ENCODE assay signal across 12 mouse cellular contexts in genomic region chr5:64508565-64508964, GRCm38 (mm10).
DNase-seq lines count a peak whose midpoint lies in the region; ATAC-seq and TF ChIP-seq lines count a peak whose summit lies in the region.
"Had no signal": no experiment of that assay in that cellular context is flagged by ENCODE, and none has a peak within 500 bp of the region (broad histone marks: within the 10 kb centered on the region; RNA-seq: fewer than 3 reads in every experiment).

No protein-coding gene starts in this region.

- DNase-seq in embryonic facial prominence, embryonic 10.5 days (ENCODE audit: low spot score): no peak
- peak; percentile 66 for DNase-seq in lung, postnatal 0 days (ENCODE audit: low spot score)
- DNase-seq in lung, postnatal 10 days: no peak
- no peak for DNase-seq in B cell, adult 2 months
- DNase-seq: cerebellum, adult 9-11 months; lung, embryonic 14.5 days had no signal

- TF ChIP-seq EP300 in lung, postnatal 0 days (IDR thresholded peaks at IDR 0.05): no peak

- H3K9me3 ChIP-seq in embryonic facial prominence, embryonic 13.5 days: no peaks in the 10 kb centered on the region
- no peaks in the 10 kb centered on the region for H3K9me3 ChIP-seq in embryonic facial prominence, embryonic 10.5 days
- no peaks in the 10 kb centered on the region for H3K9me3 ChIP-seq in lung, postnatal 0 days (ENCODE audit: low read length)
- H3K9me3 ChIP-seq in embryonic facial prominence, embryonic 15.5 days (replicated peaks): no peaks in the 10 kb centered on the region
- no peaks in the 10 kb centered on the region for H3K9me3 ChIP-seq in stomach, embryonic 16.5 days (replicated peaks; ENCODE audit: control insufficient read depth, low read length)
- no peaks in the 10 kb centered on the region for H3K9me3 ChIP-seq in hindbrain, embryonic 16.5 days (ENCODE audit: control insufficient read depth, low read length)
- H3K9me3 ChIP-seq: heart, embryonic 13.5 days; midbrain, embryonic 15.5 days had no signal

- no peak overlapping the region for H3K4me3 ChIP-seq in embryonic facial prominence, embryonic 13.5 days
- H3K4me3 ChIP-seq in embryonic facial prominence, embryonic 10.5 days: no peak overlapping the region
- H3K4me3 ChIP-seq in lung, postnatal 0 days (ENCODE audit: low read depth, low read length): no peak overlapping the region
- no peak overlapping the region for H3K4me3 ChIP-seq in embryonic facial prominence, embryonic 15.5 days (replicated peaks)
- no peak overlapping the region for H3K4me3 ChIP-seq in stomach, embryonic 16.5 days (replicated peaks; ENCODE audit: low read length)
- no peak overlapping the region for H3K4me3 ChIP-seq in hindbrain, embryonic 16.5 days (ENCODE audit: low read length)
- H3K4me3 ChIP-seq: heart, embryonic 13.5 days; midbrain, embryonic 15.5 days had no signal

- no peak overlapping the region for H3K9ac ChIP-seq in embryonic facial prominence, embryonic 13.5 days
- no peak overlapping the region for H3K9ac ChIP-seq in lung, postnatal 0 days (replicated peaks; ENCODE audit: low read depth)
- H3K9ac ChIP-seq in embryonic facial prominence, embryonic 15.5 days: no peak overlapping the region
- H3K9ac ChIP-seq in stomach, embryonic 16.5 days (ENCODE audit: low read length): no peak overlapping the region
- H3K9ac ChIP-seq in hindbrain, embryonic 16.5 days (ENCODE audit: low read depth, low read length): no peak overlapping the region
- H3K9ac ChIP-seq: heart, embryonic 13.5 days; lung, embryonic 14.5 days; midbrain, embryonic 15.5 days had no signal

- 0 out of 2 replicates have a peak, but pooled peaks have one; percentile 43 for ATAC-seq in embryonic facial prominence, embryonic 13.5 days (ENCODE audit: insufficient number of reproducible peaks, insufficient read depth, low FRiP score, low TSS enrichment, low read depth)
- ATAC-seq in lung, postnatal 0 days: peak; percentile 27; the same call in 1 of the 2 replicates
- 0 out of 2 replicates have a peak, but pooled peaks have one; percentile 17 for ATAC-seq in embryonic facial prominence, embryonic 15.5 days (ENCODE audit: insufficient number of reproducible peaks, low FRiP score, low TSS enrichment, low read depth)
- ATAC-seq in stomach, embryonic 16.5 days (ENCODE audit: insufficient read depth, low FRiP score): no peak
- ATAC-seq in hindbrain, embryonic 16.5 days: no peak
- ATAC-seq: midbrain, embryonic 15.5 days had no signal

- no peak overlapping the region for H3K4me2 ChIP-seq in embryonic facial prominence, embryonic 13.5 days
- no peak overlapping the region for H3K4me2 ChIP-seq in lung, postnatal 0 days (replicated peaks; ENCODE audit: low read depth, low read length)
- H3K4me2 ChIP-seq in embryonic facial prominence, embryonic 15.5 days (replicated peaks): no peak overlapping the region
- H3K4me2 ChIP-seq in stomach, embryonic 16.5 days (ENCODE audit: low read depth, low read length): no peak overlapping the region
- no peak overlapping the region for H3K4me2 ChIP-seq in hindbrain, embryonic 16.5 days (ENCODE audit: low read length)
- H3K4me2 ChIP-seq: heart, embryonic 13.5 days; lung, embryonic 14.5 days; midbrain, embryonic 15.5 days had no signal

- H3K36me3 ChIP-seq in embryonic facial prominence, embryonic 13.5 days: no peaks in the 10 kb centered on the region
- no peaks in the 10 kb centered on the region for H3K36me3 ChIP-seq in embryonic facial prominence, embryonic 10.5 days (replicated peaks)
- H3K36me3 ChIP-seq in lung, postnatal 0 days (ENCODE audit: insufficient read depth, low read length): no peaks in the 10 kb centered on the region
- H3K36me3 ChIP-seq in embryonic facial prominence, embryonic 15.5 days: no peaks in the 10 kb centered on the region
- no peaks in the 10 kb centered on the region for H3K36me3 ChIP-seq in stomach, embryonic 16.5 days (ENCODE audit: control insufficient read depth, insufficient read depth, low read length)
- no peaks in the 10 kb centered on the region for H3K36me3 ChIP-seq in hindbrain, embryonic 16.5 days (ENCODE audit: control insufficient read depth, insufficient read depth, low read length)
- H3K36me3 ChIP-seq: heart, embryonic 13.5 days; midbrain, embryonic 15.5 days had no signal

- H3K4me1 ChIP-seq in embryonic facial prominence, embryonic 13.5 days: peaks cover 31% of the 10 kb centered on the region
- H3K4me1 ChIP-seq in embryonic facial prominence, embryonic 10.5 days: peaks cover 41% of the 10 kb centered on the region
- peaks cover 12% of the 10 kb centered on the region; the same call in 1 of the 2 replicates for H3K4me1 ChIP-seq in lung, postnatal 0 days (ENCODE audit: insufficient read depth, low read depth, low read length)
- peaks cover 29% of the 10 kb centered on the region for H3K4me1 ChIP-seq in embryonic facial prominence, embryonic 15.5 days
- peaks cover 22% of the 10 kb centered on the region for H3K4me1 ChIP-seq in stomach, embryonic 16.5 days (ENCODE audit: control insufficient read depth, insufficient read depth, low read length)
- H3K4me1 ChIP-seq in hindbrain, embryonic 16.5 days (ENCODE audit: control insufficient read depth, insufficient read depth, low read depth, low read length): peaks cover 11% of the 10 kb centered on the region; the same call in 1 of the 2 replicates

- TF ChIP-seq CTCF in lung, postnatal 0 days (IDR thresholded peaks at IDR 0.05): no peak; the same call in 1 of the 2 replicates

- no peak overlapping the region for H3K27ac ChIP-seq in embryonic facial prominence, embryonic 13.5 days
- H3K27ac ChIP-seq in embryonic facial prominence, embryonic 10.5 days (replicated peaks): no peak overlapping the region; the same call in 1 of the 2 replicates
- H3K27ac ChIP-seq in lung, postnatal 0 days (ENCODE audit: low read length): no peak overlapping the region
- no peak overlapping the region; the same call in 1 of the 2 replicates for H3K27ac ChIP-seq in embryonic facial prominence, embryonic 15.5 days (replicated peaks)
- peak overlapping the region; percentile 52 for H3K27ac ChIP-seq in stomach, embryonic 16.5 days (ENCODE audit: low read length)
- no peak overlapping the region for H3K27ac ChIP-seq in hindbrain, embryonic 16.5 days (ENCODE audit: low read depth, low read length)
- H3K27ac ChIP-seq: heart, embryonic 13.5 days; midbrain, embryonic 15.5 days had no signal

- no peaks in the 10 kb centered on the region for H3K27me3 ChIP-seq in embryonic facial prominence, embryonic 13.5 days
- H3K27me3 ChIP-seq in embryonic facial prominence, embryonic 10.5 days (replicated peaks; ENCODE audit: low read depth, poor library complexity, severe bottlenecking): no peaks in the 10 kb centered on the region
- no peaks in the 10 kb centered on the region for H3K27me3 ChIP-seq in lung, postnatal 0 days (replicated peaks; ENCODE audit: insufficient read depth, low read length)
- no peaks in the 10 kb centered on the region for H3K27me3 ChIP-seq in embryonic facial prominence, embryonic 15.5 days
- H3K27me3 ChIP-seq in stomach, embryonic 16.5 days (ENCODE audit: control insufficient read depth, insufficient read depth, low read length): no peaks in the 10 kb centered on the region
- H3K27me3 ChIP-seq in hindbrain, embryonic 16.5 days (replicated peaks; ENCODE audit: control insufficient read depth, insufficient read depth, low read length): no peaks in the 10 kb centered on the region
- H3K27me3 ChIP-seq: heart, embryonic 13.5 days; midbrain, embryonic 15.5 days had no signal

- 61% methylated on average over 2 of the region's 2 CpGs for WGBS in embryonic facial prominence, embryonic 13.5 days
- 70% methylated on average over 2 of the region's 2 CpGs for WGBS in embryonic facial prominence, embryonic 10.5 days
- 47% methylated on average over 2 of the region's 2 CpGs for WGBS in lung, postnatal 0 days
- WGBS in embryonic facial prominence, embryonic 15.5 days: 72% methylated on average over 2 of the region's 2 CpGs
- WGBS in stomach, embryonic 16.5 days: 60% methylated on average over 2 of the region's 2 CpGs
- 50% methylated on average over 2 of the region's 2 CpGs for WGBS in hindbrain, embryonic 16.5 days

Comparison
In these comparisons a context has a peak if more than half of its experiments do, and no peak if none do; other contexts are left out.
1. ATAC-seq: peak in embryonic facial prominence, embryonic 13.5 days (single experiment), lung, postnatal 0 days (single experiment) and embryonic facial prominence, embryonic 15.5 days (single experiment); none in stomach, embryonic 16.5 days (single experiment) and hindbrain, embryonic 16.5 days (single experiment).